Mouse (Mus musculus) left cerebral cortex, postnatal 4 days (tissue): ENCODE measurements around the gene Gm20388. TPM values are rescaled to one million over a fixed set of nuclear protein-coding genes. Genes with fewer than 3 reads are reported as not detected.

Experiments used
- DNase-seq: peaks from one replicate; pipeline ENCODE4 v3.0.0-alpha.2; 2022
- intact Hi-C: fragments of 180-260 bp; cut with DNase I; formaldehyde crosslinking; loops from one replicate; pipeline ENCODE4 v1.15.1; 2025
- total RNA-seq, 2 experiments: library from RNA; stranded (reverse); gene quantifications; 2 replicates each; pipeline ENCODE4 v1.2.3; 2021

The Gm20388 gene
- total RNA-seq, 2 experiments from 2014 or later, result 6.5 to 12.8 TPM

DNA sequence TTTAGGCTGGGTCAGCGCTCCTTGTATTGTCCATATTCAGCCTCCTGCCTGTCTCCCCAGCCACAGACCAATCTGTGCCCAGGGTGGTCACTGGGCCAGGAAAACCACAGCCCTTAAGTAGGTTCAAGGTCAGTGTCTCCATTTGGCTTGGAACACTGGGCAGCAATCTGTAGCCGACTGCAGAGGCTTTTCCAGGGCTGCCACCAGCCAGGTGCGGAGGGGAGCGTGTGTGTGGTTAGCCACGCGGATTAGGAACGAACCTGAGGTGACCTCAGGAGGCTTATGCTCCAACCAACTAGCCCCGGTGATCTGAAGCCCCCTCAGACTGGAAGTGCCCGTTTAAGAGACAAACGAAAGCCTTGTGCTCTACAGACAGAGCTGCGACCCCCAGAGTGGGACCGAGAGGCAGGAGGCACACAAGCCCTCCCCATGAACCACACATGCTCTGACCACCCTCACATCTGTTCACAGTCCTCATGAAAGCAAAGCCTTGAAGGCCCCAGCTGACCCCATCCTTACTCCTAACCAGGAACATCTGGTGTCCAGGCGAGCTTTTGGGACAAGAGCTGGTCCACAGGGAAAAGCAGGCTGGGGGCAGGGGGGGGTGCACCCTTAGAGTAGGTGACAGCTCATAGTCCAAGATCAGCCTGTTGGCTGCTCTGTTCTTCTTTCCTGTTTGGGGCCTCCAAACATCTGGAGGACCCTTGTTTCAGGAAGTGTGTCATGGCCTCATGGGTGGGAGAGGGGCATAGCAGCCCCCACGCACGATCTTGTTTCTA, 2737.7 kb downstream of the Gm20388 start:
- intact Hi-C loops, result no loop called here
- DNase-seq, result no peak

DNA sequence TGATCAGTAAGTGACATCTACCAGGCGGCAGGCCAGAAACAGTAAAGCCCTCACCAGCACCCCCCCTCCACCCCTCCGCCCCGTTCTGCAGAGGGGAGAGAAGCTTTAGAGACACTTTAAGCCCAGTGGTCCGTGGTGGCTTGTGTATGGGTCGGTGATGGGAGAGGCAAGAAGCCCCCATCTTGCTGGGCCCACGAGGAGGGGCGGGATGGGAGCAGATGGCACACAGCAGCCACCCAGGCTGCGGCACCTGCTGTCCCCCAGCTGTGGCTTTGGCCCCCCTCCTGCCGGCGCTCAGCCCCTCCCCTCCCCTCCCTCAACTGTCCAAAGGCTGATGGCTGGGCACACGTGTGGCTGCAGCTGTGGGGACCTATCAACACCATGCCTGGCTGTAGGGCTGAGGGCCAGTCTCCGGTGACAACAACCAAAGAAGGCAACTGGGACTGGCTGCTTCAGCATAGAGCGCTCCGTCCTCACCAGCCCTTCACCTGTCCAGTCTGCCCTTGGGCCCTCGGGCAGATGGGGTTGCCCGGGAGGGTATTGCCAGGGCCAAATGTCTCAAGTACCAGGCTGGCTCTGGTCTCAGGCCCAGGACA, 2740.8 kb downstream of the Gm20388 start:
- intact Hi-C loops, result no loop called here
- peak; percentile 75 for DNase-seq

DNA sequence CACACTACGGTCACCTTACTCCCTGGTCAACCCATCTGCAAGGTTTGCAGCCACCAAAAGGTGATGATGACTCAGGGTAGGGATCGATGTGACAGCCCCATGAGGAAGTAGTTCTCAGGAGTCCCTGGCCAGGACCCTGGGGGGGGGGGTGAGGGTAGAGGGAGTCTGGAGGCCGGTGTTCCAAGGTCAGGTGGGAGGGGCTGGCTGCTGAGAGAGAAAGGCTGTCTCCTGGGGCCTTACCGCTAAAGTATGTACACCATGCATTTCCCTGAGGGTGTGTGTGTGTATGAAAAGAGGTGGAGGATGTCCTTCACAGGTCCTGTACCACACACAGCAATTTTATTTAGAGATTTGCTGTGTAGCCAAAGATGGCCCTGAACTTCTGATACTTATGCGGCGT, 2742.0 kb downstream of the Gm20388 start:
- no peak for DNase-seq
- intact Hi-C loops, result no loop called here

DNA sequence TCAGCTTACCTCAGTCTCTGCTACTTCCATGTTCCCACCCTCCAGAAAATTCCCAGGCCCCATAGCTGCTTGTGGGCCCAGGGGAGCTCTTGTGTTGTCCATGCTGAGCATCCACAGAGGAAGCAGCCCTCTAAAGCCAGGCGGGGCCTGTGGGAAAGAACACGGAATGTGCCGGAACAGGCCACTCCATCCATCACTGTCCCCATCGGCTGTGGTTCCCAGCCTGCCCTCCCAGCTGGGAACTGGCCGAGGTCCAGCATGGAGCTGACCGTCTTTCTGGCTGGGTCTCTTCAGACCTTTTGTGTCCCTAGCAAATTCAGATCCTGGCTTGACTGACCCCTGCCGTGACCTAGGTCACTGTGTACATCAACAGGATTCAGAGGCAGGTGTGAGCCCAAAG, 2744.1 kb downstream of the Gm20388 start:
- intact Hi-C loops, result no loop called here
- no peak for DNase-seq

DNA sequence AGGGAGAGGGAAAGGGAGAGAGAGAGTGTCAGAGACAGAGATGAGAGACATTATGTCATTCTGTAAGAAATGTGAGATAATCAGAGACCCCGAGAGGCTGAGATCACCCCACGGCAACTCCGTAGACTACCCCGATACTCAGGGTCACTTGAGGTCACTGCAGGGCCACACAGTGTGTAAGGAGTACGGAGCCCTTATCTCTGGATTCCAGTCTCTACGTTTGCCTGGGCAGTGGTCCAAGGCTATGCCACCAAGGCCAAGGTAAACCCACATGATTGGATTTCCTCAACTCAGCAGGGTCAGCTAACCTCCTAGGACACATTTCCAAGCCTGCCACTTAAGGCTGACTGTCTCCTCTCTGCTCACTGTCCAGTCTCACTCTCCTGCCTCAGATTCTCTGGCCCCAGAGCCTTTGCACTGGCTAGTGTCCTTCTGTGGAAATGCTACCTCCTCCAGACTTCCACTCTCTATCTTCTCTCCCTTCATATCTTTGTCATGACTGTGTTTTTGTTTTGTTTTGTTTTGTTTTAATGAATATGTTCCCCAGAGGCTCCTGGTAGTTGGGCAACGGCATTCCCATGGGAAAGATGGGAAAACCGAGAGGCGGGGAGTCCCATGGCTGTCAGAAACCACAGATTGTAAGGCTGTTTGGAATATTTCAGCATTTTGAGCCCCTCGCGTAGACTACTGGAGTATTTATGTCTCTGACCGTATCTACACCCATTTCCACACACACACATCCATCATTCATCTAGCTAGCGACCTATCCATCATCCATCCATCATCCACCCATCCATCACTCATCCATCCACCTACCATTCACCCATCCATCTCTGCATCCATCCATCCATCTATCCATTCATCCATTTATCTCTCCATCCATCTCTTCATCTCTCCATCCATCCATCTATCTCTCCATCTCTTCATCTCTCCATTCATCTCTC, 2745.7 kb downstream of the Gm20388 start:
- intact Hi-C loops, result no loop called here
- DNase-seq, result no peak

DNA sequence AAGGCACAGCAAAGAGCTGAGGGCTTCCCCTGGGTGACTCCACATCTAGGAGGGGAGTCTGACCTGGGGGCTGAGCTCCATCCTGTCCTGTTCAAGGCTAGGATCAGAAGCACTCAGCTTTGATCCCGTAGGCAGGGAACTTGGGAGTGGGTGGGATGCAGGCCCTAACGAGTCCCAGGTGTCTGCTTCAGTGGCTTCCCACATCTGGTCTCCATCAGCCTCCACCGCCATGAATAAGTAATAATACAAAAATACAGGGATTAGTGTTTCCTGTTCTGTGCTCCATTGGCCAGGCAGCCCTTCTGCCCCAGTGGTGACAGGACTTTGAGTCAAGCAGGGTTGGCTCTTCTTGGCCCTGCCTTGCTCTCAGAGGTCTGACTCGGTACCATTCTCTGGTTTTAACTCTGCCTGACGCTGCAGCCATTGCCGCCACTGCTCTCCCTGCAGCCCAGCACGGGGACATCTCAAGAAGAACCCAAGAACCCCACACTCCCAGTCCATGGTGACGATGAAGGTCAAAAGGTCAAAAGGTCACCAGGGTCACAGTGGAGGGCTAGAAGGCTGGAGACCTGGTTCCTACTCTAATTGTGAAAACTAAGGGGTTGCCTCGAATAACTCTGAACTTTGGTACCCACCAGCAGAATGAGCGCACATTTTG, 2747.6 kb downstream of the Gm20388 start:
- intact Hi-C loops, result no loop called here
- no peak for DNase-seq

DNA sequence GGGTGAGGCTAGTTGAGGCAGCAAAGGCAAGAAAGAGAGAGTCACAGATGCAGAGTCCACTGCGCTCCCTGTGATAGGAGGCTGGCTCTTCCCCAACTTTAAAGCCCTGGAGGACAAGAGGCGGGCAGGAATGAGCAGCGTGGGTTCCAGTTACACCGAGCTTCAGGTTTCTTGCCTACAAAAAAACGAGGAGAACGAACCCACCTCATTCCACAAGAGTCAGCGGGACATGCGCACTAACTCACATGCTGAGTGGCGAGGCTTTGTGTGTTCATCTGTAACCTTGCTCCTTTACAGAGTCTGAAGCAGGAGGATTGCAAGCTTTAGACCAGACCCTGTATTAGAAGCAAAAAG, 2748.1 kb downstream of the Gm20388 start:
- no peak for DNase-seq
- intact Hi-C loops, result no loop called here

DNA sequence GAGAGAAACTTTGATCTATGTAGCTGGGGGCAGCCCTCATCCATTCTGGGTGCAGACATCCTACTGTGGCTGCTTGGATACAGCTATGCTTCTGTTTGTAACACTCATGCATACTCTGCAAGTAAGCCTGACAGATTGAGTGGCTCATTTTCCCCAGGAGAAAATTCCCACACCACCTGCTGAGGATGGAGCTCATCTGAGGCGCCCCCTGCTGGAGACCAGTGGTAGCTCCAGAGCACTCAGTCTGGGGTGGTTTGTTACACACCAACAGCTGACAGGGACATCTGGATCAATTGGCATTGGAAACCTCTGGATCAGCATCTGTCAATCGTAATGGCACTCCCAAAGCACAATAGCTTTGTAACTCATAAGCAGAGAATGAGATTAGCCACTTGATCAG, 2749.4 kb downstream of the Gm20388 start:
- intact Hi-C loops, result no loop called here
- DNase-seq, result no peak

DNA sequence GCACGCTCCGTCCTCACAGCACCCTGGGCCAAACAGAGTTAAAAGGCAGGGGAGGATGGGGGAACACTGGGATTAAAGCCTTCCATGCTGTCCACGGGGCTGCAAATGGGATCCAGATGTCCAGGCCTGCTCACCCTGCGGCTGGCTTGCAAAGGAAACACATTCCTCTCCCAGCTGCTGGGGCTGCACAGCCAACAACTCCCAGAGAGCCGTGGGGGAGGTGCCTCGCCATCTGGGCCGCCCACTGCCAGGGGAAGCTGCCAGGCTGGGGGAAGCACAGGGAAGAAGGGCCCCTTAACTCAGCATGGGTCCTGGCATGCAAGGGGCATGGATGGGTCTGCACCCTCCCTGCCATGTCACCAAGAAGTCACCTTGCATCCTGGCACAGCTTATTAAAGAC, 2750.5 kb downstream of the Gm20388 start:
- intact Hi-C loops, result no loop called here
- DNase-seq, result peak; percentile 91

DNA sequence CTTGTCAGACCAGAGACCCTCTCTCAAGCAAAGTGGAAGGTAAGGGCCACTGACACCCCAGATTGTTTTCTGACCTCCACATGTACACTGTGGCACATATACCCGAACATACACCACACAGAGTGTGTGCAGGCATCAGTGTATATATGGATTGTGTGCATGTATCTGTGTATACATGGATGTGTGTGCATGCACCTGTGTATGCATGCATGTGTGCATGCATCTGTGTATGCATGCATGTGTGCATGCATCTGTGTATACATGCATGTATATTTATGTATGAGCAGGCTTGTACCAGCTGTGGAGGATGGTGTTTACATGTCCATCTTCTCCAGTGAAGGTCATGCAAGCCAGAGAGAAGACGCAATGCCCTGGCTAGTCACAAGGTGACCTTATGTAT, 2751.3 kb downstream of the Gm20388 start:
- intact Hi-C loops, result no loop called here

DNA sequence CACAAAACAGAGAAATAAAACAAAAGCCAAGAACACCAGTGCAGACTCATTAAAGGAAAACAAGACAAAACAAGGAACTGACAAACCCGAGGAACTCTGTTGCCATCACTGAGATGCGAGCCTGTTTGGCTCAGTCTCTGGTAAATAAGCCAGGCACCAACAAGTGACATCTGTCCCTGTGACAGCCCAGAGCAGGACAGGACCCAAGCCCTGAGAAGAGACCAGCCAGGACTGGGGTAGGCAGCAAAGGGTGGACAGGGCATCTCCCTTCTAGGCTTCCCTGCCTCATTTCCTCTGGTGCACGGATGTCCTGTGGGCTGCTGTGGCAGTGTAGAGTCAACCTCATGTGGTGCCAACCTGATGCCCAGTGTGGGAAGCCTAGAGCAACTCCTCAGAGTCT, 2752.5 kb downstream of the Gm20388 start:
- intact Hi-C loops, result no loop called here
- DNase-seq, result no peak

More for the DNA sequence above, 2751.3 kb downstream of the Gm20388 start:
- DNase-seq, result no peak

DNA sequence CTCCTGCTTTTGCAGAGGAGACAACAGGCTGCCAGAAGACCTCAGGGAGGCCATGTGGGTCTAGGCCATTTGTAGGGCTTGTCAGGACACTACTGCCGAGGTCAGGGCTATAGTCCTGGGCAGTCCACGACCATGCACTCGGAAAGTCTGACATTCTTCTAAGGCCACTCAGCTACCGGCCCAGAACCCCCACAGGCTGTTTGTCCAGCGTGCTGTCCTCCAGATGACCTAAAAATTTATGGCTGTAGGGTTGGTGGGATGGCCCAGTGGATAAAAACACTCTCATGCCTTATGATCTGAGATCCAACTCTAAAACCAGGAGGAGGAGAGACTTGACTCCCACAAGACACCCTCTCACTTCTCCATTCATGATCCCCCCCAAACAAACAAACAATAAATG, 2753.0 kb downstream of the Gm20388 start:
- DNase-seq, result no peak
- intact Hi-C loops, result no loop called here

DNA sequence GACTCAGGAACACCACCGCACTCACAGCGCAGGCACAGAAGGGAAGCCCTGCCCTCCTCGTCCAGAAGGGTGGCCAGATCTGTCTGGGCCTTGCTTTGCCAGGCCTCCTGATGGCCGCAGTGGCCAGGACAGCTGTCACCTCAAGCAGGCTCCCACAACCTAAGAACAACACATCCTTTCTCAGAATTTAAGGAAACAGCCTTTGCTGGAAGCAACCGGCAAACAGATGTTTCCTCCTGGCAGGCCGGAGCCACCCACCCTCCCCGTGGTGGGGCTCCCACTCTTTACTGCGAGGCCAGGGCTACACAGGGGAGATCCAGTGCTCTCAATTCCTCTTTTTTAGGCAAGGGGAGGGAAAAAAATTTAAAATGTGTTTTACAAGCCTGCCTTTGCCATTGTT, 2754.6 kb downstream of the Gm20388 start:
- intact Hi-C loops, result no loop called here

DNA sequence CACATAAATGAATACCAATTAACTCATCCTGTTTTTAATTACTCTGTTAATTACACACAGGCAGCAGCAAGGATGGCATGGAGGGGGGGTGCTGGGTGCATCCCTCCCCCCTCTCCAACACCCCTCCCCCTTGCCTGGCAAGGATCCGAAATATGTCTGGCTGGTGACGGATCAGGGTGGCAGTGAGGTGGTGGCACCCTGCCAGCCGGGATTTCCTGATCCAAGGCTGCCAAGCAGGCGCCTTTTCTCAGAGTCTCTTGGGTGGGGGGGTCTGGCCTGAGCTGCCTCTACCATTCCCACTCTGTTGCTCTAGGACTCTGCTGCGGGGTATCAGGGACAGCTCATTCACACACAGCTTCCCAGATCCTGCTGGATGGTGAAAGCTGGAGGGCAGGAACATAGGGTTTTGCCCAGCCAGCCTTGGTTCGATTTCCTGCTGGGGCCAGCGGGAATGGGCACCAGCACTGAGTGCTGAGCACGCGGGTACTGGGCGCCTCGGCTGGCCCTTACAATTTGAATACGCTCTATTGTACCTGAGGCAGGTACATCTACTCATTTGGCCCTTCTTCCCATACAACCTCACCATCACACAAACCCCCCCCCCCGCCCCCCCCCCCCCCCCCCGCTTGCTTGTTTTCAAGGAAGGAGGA, 2755.2 kb downstream of the Gm20388 start:
- peak; percentile 95 for DNase-seq
- intact Hi-C loops, result no loop called here

More for the DNA sequence above, 2754.6 kb downstream of the Gm20388 start:
- peak; percentile 79 for DNase-seq

DNA sequence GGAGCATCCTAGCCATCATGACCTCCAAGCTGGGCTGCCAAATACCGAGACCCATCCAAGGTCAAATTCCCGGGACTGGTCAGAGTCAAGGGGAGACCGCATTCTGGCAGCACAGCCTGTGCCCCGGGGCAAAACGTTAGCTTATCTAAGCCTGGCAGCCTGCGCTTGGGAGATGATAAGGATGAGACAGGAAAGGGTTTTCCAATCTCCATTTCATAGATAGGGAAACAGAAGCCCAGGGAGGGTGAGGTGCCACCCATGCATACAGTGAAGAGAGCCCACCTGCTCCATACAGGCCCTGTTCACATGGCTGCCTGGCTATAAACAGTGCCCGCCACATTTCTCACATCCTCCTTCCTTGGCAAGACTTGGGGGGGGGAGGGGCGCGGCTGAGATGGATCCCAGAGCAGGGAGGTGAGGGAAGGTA, 2755.7 kb downstream of the Gm20388 start:
- intact Hi-C loops, result no loop called here
- no peak for DNase-seq

DNA sequence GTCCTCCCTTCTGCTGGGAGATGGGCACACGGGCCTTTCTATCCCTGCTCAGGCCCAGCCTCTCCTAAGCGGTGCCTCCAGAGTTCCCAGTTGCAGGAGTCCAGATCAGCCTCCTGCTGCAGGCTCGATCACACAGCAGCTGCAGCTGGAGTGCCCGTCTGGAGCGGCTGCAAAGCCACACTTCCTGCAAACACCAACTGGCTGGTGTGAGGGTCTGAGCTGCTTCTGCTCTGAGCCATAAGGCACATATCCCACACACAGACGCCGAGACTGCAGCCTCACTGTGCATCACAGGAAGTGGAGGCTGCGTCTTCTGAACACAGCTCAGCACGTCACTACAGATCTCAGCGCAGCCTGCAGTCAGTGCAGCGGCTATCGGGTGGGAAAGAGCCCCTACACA, 2756.2 kb downstream of the Gm20388 start:
- intact Hi-C loops, result no loop called here
- no peak for DNase-seq

DNA sequence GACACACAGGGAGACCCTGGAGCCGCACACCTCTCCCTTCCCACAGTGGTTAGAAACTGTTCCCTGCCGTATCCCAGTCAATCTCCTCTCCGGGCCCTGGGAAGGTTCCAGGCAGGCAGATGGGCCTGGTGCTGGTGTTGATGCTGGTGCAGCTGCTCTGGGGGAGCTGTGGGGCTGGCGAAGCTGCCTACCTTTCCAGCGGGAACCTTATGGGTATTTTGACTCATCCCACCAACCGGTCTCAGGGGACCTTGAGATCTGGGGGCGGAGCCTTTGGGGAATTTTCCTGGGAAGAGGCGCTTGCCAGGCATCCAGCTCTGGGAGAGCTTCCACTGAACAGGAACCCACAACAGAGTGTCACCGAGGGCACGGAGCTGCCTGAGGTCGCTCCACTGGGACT, 2757.2 kb downstream of the Gm20388 start:
- intact Hi-C loops, result no loop called here
- no peak for DNase-seq

DNA sequence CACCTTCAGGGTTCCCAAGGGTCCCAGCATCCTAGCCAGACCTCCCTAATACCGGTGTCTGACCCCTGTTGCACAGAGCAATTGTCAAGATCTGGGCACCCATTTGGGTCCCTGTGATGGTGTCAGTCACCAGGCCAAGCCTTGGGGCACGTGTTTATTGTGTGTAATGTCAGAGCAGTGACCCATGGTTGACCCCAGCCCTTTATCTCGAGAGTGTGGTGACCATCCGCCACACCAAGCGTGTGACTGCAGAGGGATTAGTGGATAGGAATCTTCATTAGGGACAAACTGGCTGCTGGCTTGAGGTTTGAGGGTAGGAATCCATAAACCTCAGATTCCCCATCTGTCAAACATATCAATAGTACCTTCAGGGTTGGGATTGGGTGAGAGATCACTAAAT, 2758.7 kb downstream of the Gm20388 start:
- DNase-seq, result no peak
- intact Hi-C loops, result no loop called here

DNA sequence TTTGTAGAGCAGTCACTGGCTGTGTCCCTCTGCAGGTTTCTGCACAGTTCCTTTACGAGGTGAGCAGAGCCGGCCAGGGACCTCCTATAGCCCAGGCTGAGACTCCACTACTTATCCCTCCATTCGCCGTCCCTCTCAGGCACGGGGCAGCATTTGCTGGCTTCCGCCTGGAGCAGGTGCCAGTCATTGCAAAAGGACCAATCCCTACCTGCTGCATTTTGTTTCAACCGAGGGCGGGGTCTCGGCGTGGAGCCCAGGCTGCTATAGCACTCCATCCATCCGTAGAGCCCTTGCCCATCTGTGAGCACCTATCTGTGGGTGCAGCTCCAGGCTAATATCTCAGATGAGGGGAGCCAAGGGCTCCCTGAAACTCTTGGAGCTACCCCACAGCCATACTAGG, 2759.4 kb downstream of the Gm20388 start:
- no peak for DNase-seq
- intact Hi-C loops, result loop anchor here (10.0 kb wide), 1 partner anchor 155 kb away; no protein-coding TSS in a partner anchor

DNA sequence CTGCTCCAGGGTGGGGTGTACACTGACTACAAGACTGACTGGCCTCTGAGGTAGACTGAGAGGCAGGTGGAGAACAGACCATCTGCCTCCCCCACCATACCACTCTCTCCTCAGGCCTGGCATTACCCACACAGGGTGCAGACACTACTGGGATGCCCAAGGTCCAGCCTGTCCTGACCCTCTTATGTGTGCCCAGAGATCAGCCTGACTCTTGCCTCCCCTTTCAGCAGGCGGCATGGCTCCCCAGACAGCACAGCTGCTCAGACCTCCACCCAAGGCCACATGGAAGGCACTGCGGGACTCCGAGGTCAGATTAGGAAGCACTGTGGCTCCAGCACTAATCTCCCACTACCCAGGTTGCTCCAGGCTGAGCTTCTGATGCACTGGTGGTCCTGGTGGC, 2760.1 kb downstream of the Gm20388 start:
- DNase-seq, result no peak
- intact Hi-C loops, result loop anchor here (10.0 kb wide), 1 partner anchor 154 kb away; no protein-coding TSS in a partner anchor
